Mouse (Mus musculus): ENCODE data around the gene Zdhhc4.
A peak's percentile ranks its signal among the peaks of the same experiment; 100 is the strongest.

Zdhhc4 gene

DNA sequence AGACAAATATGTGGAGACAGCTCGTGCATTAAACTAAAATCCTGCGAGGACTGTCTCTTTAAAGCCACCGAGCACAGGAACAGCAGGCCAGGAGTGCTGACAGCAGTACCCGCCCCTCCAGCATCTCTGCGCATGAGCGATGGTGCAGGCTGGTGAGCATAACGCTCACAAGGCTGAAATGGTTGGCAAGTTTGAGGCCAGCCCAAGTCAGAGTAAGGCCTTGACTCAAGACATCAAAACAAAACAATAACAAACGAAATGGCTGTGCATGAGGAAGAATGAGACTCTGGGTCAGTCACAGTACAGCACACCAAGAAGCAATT, 11.8 kb downstream of the Zdhhc4 start:
- DNase-seq: no peak

DNA sequence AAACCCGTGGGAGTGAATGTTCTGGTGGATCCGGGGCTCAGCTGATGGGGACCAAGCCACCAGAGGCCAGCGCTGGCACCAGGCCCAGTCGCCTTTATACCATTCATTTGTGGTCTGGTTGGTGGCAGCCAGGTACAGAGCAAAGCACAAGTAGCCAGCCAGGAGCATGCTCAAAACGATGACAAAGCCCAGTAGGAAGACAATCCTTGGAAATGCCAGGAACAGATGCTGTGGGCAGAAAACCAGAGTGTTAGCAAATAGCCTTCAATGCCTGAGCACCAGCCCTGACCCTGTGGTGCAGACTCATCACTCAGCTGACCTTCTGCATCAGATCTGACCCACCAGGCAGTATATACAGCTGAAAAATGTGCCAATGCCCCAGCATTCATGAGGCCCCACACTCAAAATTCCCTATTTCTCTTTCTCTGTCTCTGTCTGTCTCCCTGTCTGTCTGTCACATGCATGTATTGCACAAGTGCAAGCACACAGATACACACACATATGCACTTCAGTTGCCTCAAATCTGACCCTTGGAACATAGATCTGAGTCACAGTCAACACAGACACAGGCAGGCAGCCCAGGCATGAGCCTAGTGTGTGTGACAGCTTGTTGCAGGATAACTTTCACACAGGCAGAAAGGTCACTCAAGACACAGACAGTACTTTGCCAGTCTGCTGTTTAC, 12.3 kb downstream of the Zdhhc4 start:
- no peak for DNase-seq

DNA sequence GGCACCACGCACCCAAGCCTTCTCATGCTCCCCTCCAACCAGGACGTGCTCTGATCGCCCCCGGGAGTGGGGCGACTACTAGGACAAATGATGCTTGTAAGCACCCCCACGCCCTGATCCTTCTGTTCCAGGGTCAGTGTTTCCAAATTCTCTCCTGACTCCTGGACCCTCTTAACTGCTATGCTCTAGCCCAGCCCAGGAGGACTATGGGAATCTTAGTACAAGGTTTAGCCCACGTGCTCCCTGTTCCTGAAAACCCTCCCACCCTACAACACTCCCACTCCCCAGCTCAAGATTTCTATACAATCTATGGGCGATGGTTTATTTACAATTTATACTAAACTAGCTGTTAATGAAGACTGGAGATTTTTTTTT, 13.6 kb downstream of the Zdhhc4 start:
- DNase-seq: no peak

DNA sequence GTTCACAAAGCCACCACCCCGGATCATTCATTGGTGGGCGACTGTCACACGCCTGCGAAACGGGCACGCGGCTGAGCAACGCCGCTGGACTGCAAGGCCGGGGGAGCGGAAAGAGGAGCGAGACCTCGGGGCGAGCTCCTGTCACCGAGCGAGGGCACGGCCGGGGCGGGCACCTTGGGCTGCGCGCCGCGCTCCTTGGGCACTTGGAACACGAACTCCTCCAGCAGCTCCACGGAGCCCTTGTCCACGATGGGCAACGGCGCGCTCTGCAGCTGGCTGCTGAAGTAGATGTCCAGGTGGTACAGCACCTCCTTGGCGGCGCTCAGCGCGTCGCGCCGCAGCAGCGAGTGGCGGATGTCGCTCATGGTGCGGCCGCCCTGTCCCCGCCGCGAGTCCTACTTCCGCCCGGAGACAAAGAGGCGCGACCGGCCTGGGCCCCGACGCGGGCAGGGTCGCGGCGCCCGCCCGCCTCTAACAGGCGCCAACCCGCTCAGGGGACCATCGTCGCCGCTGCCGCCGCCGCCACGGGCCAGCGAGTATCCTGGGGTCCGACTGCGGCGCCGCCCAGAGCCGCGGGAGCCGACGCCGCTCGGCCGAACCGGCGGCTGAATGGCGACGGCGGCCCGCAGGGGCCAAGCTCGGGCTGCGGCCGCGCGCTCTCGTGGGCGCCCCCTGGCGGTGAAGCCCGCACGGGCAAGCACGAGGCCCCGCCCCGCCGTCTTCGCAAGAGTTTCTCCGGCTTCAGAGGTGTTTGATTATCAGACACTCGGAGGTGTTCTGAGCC, 14.1 kb downstream of the Zdhhc4 start, which contains the start of gene E130309D02Rik:
E130309D02Rik (minus strand) TSS at position 631 of the 784 bp plus-strand sequence.
- DNase-seq: peak; percentile 78 to 95

DNA sequence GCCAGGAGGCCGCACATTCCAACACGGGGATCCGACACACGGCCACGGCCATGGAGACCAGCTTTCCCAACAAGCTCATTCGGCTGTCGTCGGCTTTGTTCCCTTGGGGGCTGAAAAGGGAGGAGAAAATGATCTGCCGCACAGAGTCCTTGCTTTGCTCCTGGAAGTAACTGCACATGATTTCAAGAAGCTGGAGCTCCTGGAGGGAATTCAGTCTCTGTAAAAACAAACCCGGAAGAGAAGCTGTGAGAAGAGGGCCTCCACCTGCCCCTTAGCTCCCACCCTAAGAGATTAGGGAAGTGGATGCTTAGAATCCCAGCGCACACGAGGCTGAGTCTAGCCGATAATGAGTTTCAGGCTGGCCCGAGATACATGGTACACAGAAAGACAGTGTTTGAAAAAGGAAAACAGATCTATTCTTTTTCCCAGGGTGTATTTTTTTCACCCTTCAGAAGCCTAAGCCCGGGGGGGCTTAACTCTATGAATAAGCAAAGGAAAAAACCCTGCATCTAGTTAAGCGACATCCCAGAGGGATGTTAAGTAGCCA, 14.8 kb downstream of the Zdhhc4 start:
- DNase-seq: no peak

DNA sequence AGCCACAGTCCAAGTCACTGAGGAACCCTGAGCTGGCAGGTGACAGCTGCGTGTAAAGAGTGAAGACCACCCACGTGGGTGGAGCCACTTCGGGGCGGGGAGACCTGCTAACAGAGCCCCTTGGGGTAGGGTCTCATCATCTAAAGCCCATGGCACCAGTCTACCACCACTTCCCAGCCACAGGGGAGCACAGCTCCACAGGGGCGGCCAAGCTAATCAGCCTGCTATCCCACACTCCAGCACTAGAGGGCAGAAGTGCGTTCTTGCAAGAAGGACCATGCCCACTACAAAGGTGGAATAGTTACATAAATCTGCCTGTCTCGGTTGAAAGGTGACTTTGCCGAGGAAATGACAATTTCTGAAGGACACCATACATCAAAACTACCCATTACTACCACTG, 17.2 kb downstream of the Zdhhc4 start:
- peak; percentile 54 to 82 for DNase-seq

DNA sequence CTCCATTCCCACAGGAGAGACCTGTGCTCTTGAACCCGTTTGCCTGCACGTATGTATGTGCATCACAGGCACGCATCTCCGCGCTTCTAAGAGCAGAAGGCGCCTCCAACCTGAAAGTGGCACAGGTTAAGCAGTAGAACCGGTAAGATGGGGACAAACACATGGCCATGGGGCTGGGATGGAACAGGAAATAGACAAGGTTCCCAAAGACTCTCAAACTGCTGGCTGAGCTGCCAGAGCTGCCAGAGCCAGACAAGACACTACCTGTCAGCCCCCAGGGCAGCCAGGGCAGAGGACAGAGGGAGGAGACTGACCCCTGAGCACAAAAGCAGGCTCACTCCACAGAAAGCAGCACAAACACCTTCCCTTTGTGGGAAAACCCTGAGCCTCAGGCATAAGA, 19.1 kb downstream of the Zdhhc4 start:
- DNase-seq: no peak

DNA sequence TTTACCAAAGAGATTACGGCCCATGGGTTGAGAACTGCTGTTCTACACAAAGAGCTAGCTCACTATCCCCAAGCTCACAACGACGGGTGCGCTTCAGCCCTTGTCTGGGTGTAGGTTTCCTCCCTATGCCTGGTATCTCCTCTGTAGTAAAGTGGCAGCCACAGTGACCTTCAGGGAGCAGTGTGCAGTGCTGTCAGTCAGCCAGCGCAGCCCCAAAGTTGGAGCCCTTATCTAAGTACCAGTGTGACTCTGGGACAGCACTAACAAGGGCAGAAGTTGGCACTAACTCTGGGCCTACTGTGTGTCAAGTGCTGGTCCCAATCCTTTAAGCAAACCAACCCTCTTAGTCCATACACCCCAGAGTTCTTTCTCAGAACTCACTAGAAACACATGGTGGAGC, 20.2 kb downstream of the Zdhhc4 start:
- no peak for DNase-seq

DNA sequence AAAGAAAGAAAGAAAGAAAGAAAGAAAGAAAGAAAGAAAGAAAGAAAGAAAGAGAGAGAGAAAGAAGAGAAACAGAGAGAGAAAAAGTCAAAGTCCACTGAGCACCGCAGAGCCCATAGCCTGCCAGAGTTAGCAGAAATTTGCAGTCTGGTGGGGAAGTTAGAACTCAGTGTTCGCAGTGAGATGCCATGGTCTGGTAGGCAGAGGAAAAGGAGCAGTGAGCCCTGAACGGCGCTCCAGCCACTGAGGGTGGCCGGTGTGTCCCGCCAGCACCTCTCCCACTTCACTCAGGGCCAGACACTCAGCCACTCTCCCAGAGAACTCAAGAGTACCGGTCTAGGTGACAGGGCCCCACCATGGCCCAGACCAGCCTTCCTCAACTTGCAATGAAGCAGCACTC, 24.8 kb downstream of the Zdhhc4 start:
- DNase-seq: no peak

DNA sequence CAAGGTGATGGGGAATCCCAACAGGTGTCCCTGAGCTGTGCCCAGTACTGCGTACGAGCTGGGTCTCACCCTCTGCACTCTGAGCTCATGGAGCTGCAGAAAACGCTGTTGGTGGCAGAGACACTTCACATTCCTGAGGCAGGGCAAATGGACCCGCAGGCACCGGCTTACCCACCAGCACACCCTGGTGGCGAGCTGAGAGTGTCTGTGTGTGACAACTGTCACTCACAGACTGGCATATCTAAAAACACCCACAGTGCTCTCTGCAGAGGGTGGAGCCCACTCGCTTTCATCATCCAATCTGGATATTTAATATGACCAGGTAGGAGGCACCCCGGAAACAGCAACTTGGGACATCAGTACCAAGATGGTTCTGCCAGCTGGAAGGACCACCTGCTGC, 27.8 kb downstream of the Zdhhc4 start:
- no peak for DNase-seq

DNA sequence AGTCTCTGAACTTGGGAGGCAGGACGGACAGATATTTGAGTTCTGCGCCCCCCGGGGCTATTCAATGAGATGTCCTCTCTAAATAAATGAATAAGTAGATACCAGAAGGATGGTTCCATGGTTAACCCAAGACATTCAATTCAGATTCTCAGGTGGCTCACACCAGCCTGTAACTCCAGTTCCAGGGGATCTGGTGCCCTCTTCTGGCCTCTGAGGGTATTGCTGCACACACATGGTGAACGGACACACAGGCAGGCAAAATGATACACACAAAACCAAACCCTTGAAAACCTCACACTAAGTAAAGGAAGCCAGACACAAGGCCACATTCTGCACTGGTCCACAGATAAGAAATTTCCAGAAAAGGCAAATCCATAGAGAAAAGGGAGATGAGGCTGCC, 29.4 kb downstream of the Zdhhc4 start:
- peak in 1 of 2 experiments; percentile 54 for DNase-seq

DNA sequence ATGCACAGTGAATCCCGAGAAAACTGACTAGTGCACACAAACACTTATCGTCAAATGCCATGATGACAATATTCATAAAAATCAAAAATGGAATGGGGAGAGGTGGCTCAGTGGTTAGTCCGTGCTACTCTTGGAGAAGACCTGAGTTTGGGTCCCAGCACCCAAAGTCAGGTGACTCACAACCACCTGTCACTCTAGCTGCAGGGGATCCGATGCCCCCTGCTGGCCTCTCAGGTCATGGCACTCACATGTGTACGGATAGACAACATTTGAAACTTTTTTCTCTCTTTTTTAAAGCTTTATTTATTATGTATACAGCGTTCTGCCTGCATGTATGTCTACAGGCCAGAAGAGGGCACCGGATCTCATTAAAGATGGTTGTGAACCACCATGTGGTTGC, 30.7 kb downstream of the Zdhhc4 start:
- no peak for DNase-seq

DNA sequence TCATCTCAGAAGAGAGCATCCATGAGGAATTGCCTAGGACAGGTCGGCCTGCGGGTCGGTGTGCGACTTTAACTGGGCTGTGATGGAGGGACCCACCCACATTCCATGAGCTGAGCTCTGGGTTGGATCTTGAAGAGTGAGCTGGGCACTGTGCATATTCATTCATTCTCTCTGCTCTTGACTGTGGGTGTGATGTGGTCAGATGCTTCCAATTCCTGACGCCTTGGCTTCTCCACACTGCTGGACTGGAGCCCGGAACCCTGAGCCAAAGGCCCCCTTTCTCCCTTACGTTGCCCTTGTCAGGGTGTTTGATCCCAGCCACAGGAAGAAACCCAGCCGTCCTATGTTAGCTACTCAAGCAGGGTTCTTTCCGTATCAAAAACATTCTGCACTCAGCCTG, 31.1 kb downstream of the Zdhhc4 start:
- DNase-seq: no peak

DNA sequence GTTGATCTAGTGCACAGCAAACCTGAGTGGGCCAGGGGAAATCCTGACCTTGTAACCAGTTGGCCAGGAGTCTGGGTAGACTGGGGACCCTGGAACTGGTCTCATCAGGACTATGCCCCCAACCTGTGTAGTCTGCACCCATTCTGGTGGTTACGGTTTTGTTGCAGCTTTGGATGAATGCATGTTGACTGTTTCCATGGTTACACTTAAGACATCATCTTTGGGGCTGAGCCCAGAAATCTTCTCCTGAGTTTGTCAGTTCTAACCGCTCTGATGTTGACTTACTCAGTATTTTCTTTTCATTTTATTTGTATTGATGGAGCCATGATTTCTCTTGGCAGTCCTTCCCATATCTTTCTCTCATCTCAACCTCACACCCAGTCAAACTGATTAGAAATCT, 33.7 kb downstream of the Zdhhc4 start:
- no peak for DNase-seq

DNA sequence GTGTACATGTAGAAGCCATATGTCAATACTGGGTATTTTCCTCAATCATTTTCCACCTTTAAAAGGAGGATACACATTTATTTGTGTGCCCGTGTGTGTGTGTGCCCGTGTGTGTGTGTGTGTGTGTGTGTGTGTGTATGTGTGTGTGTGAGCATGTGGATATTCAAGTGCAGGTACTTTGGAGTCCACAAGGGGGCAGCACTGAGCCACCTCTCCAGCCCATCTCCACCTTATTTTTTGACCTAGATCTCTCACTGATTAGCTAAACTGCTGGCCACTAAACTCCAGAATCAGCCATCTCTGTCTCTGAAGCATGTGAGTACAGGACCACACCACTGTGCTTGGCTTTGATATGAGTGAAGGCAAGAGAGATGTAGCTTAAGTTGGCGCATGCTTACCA, 34.2 kb downstream of the Zdhhc4 start:
- DNase-seq: no peak

DNA sequence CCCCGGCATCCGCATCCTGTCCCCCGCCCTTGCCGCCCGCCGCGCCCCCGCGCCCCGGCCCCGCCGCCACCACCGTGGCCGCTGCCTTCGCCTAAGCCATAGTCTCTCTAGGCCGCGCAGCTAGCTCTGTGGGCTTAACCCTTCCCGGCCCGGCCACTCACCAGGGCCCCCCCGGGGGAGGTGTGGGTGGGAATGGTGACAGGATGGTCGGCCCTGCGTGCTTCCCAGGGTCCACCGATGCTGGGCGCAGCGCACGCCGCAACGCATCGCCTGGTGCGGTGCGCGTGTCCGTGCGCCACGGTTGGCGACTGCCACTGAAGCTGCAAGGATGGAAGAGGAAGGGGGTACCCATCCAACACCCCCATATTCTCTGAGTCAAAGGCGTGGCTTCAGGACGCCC, 35.7 kb downstream of the Zdhhc4 start, which contains the start of gene Zfp853:
Zfp853 (minus strand) TSS at position 220 of the 400 bp plus-strand sequence.
- DNase-seq: no peak

DNA sequence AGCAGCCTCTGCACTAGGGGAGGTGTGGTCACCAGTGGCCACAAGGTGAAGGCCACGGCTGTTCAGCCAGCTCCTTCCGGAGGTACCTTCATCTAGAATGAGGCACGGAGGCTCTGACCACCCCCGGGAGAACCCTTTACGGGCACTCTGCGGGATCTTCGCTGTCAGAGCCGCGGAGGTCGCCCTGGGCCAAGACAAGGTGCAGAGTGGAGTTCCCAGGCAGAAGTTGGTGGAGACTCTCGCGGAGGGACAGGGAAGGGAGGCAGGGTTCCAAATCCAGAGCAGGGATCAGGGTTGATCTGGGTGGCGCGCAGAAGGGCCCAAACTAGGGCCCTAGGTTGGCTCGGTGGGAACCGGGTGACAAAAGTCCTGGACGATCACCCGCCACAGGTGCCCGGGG, 36.2 kb downstream of the Zdhhc4 start:
- no peak for DNase-seq

DNA sequence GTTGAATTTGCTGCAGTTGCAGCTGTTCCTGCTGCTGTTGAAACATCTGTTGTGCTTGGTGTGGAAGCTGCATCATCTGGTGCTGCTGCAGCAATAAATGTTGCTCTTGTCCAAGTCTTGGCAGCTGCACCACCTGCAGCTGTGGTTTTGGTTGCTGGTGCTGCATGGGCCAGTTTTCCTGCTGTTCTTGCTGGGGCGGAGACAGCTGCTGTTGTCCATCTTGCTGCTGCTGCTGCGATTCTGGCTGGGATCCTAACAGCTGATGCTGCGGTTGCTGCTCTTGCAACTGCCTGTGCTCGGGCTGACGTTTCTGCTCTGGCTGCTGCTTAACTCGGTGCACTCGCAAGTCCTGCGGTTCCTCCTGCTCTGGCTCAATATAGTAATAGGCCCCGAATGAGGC, 39.8 kb downstream of the Zdhhc4 start:
- DNase-seq: no peak

DNA sequence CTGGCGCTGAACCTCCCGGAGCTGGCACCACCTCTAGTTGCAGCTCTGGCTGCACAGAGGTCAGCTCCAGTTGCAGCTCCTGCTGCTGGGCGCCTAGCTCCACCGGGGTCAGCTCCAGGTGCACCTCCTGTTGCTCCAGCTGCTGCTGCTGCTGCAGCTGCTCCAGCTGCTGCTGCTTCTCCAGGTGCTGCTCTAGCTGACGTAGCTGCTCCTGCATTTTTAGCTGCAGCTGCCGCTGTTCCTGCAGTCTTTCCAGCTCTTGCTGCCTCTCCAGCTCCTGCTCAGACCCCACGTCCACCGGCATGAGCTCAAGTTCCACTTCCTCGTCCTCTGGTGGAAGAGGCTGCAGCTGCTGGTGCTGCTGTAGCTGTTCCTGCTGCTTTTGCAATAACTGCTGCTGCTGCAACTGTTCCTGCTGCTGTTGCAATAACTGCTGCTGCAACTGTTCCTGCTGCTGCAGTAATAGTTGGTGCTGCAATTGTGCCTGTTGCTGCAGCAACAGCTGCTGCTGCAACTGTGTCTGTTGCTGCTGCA, 40.6 kb downstream of the Zdhhc4 start:
- no peak for DNase-seq

DNA sequence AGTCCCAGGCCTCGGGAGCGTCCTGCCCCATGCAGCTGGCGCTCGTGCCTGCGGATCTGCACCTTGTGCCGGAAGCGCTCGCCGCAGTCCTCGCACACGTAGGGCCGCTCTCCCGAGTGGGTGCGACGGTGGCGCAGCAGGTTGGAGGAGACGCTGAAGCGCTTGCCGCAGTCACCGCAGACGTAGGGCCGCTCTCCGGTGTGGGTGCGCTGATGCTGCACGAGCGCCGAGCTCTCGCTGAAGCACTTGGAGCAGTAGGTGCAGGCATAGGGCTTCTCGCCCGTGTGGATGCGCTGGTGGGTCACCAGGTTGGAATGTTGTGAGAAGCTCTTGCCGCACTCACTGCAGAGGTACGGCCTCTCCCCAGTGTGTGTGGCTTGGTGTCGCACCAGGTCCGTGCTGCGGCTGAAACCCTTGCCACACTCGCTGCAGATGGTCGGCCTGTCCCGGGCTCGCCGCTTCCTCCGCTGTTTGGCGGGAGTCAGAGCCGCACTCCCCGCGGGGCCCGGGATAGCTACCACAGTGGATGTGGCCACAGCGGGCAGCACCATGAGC, 41.2 kb downstream of the Zdhhc4 start:
- no peak for DNase-seq

DNA sequence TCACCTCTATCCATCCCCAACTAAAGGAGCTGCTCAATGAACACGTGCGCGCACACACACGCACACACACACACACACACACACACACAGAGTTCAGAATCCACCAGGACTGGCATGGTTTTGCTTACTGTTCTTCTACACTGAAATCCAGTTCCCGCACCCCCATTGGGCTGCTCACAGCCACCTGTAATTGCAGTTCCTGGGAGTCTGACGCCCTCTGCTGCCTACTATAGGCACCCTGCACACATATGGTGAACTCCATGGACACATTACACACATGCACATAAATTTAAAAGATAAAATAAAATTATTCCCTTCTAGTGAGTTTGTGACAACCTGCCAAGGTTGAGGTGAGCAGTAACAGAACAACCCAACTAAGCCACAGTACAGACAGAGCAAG, 44.3 kb downstream of the Zdhhc4 start:
- no peak for DNase-seq

DNA sequence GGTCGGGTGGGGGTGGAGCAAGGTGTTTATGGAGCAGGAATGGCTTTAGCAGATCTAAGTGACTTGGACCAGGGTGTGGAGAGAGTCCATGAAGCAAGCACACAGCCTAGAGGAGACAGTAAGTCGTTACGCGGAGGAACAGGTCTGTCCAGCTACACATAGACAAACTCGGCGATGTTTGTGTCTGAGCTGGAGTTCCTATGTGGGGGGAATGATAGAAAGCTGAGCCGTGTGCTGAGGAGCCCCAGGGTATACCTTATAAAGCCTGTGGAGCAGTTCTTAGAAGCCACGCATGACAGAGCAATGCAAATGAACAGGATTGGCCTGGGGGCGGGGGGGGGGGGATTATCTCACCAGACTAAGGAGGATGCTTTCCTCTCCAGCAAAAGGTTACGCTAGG, 49.8 kb downstream of the Zdhhc4 start:
- no peak for DNase-seq

DNA sequence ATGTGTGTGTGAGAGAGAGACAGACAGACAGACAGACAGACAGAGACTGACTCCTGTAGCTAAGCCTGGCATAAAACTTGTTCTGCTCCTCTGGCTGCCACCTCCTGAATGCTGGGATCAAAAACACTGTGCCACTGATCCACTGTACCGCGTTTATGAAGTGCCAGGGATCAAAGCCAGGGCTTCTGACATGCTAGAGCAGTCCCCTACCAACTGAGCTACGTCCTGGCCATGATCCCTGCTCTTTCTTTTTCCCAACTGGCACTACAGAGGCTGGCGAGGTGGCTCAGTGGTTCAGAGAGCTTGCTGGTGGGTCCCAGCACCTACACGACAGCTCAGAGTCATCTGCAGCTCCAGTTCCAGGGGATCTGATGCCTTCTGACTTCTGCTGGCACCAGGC, 53.3 kb downstream of the Zdhhc4 start:
- no peak for DNase-seq

All from spleen, adult 18-20 months (tissue).